Comparison of ENCODE assay signal across 18 mouse cellular contexts in the genomic region with DNA sequence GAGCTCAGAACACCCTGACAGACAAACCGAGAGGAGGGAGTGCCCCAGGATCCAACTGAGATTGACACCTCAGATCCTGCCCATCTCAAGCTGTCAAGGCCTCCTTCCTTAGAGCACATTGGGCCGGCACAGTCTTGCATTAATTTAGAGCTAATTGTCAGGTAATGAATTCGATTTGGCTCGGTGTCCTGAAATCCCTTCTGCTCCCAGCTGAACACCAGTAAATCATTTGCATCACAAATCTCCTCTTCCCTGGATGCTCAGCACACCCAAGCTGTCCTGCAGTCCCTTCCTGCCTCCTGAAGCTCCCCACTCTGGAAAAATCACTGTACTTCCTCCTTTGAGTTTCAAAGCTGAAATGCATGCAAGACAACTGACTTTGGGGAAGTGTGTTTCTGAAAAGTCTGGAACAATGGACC.
DNase-seq lines count a peak whose midpoint lies in the region; ATAC-seq lines count a peak whose summit lies in the region.
"Had no signal": no experiment of that assay in that cellular context is flagged by ENCODE, and none has a peak within 500 bp of the region (broad histone marks: within the 10 kb centered on the region; RNA-seq: fewer than 3 reads in every experiment).

No protein-coding gene starts in this region.

- peak overlapping the region; percentile 85 for H3K27ac ChIP-seq in forebrain, embryonic 13.5 days
- no peak overlapping the region for H3K27ac ChIP-seq in forebrain, embryonic 10.5 days
- H3K27ac ChIP-seq in midbrain, embryonic 12.5 days (replicated peaks), result no peak overlapping the region
- no peak overlapping the region for H3K27ac ChIP-seq in midbrain, embryonic 10.5 days (replicated peaks)
- H3K27ac ChIP-seq in forebrain, embryonic 15.5 days (replicated peaks), result peak overlapping the region; percentile 83
- H3K27ac ChIP-seq in midbrain, embryonic 16.5 days (ENCODE audit: low read length), result no peak overlapping the region
- H3K27ac ChIP-seq: liver, embryonic 12.5 days; lung, embryonic 15.5 days had no signal

- no peaks in the 10 kb centered on the region for H3K36me3 ChIP-seq in forebrain, embryonic 13.5 days (ENCODE audit: poor library complexity, severe bottlenecking)
- no peaks in the 10 kb centered on the region for H3K36me3 ChIP-seq in forebrain, embryonic 10.5 days (replicated peaks)
- no peaks in the 10 kb centered on the region for H3K36me3 ChIP-seq in midbrain, embryonic 12.5 days
- H3K36me3 ChIP-seq in midbrain, embryonic 10.5 days, result no peaks in the 10 kb centered on the region
- H3K36me3 ChIP-seq in forebrain, embryonic 15.5 days, result no peaks in the 10 kb centered on the region
- H3K36me3 ChIP-seq in midbrain, embryonic 16.5 days (ENCODE audit: control insufficient read depth, insufficient read depth, low read length), result no peaks in the 10 kb centered on the region
- H3K36me3 ChIP-seq: G1E; liver, embryonic 12.5 days; lung, embryonic 15.5 days had no signal

- DNase-seq in forebrain, embryonic 10.5 days (ENCODE audit: extremely low spot score, low spot score), result no peak
- no peak for DNase-seq in midbrain, embryonic 10.5 days (ENCODE audit: low spot score)
- DNase-seq in adrenal gland, adult 8-10 months, result no peak
- DNase-seq in urinary bladder, postnatal 25 days (ENCODE audit: low spot score), result no peak
- DNase-seq: adrenal gland, postnatal 14 days; cerebellum, postnatal 25 days; kidney, adult 18-20 months; kidney, postnatal 36 days; right cerebral cortex, adult 18-20 months; thymus, postnatal 4 days had no signal

- H3K4me3 ChIP-seq in forebrain, embryonic 13.5 days, result no peak overlapping the region
- no peak overlapping the region for H3K4me3 ChIP-seq in forebrain, embryonic 10.5 days
- H3K4me3 ChIP-seq in midbrain, embryonic 12.5 days, result no peak overlapping the region
- no peak overlapping the region for H3K4me3 ChIP-seq in midbrain, embryonic 10.5 days
- no peak overlapping the region for H3K4me3 ChIP-seq in forebrain, embryonic 15.5 days
- no peak overlapping the region for H3K4me3 ChIP-seq in midbrain, embryonic 16.5 days (ENCODE audit: low read depth, low read length)
- H3K4me3 ChIP-seq: erythroblast, embryonic 14.5 days; liver, embryonic 12.5 days; lung, embryonic 15.5 days had no signal

- no peaks in the 10 kb centered on the region for H3K27me3 ChIP-seq in forebrain, embryonic 13.5 days
- H3K27me3 ChIP-seq in forebrain, embryonic 10.5 days (ENCODE audit: poor library complexity, severe bottlenecking), result no peaks in the 10 kb centered on the region
- no peaks in the 10 kb centered on the region for H3K27me3 ChIP-seq in midbrain, embryonic 12.5 days
- no peaks in the 10 kb centered on the region for H3K27me3 ChIP-seq in midbrain, embryonic 10.5 days (ENCODE audit: low read depth, poor library complexity, severe bottlenecking)
- H3K27me3 ChIP-seq in forebrain, embryonic 15.5 days, result no peaks in the 10 kb centered on the region
- H3K27me3 ChIP-seq in midbrain, embryonic 16.5 days (ENCODE audit: control insufficient read depth, insufficient read depth, low read depth, low read length), result no peaks in the 10 kb centered on the region
- H3K27me3 ChIP-seq: liver, embryonic 12.5 days; lung, embryonic 15.5 days had no signal

- no peaks in the 10 kb centered on the region for H3K9me3 ChIP-seq in forebrain, embryonic 13.5 days (replicated peaks)
- H3K9me3 ChIP-seq in forebrain, embryonic 10.5 days, result no peaks in the 10 kb centered on the region
- H3K9me3 ChIP-seq in midbrain, embryonic 12.5 days, result no peaks in the 10 kb centered on the region
- H3K9me3 ChIP-seq in midbrain, embryonic 10.5 days (replicated peaks), result no peaks in the 10 kb centered on the region
- no peaks in the 10 kb centered on the region for H3K9me3 ChIP-seq in forebrain, embryonic 15.5 days
- H3K9me3 ChIP-seq in midbrain, embryonic 16.5 days (replicated peaks; ENCODE audit: control insufficient read depth, low read length, poor library complexity, severe bottlenecking), result no peaks in the 10 kb centered on the region
- H3K9me3 ChIP-seq: G1E; liver, embryonic 12.5 days; lung, embryonic 15.5 days had no signal

- peaks cover 22% of the 10 kb centered on the region for H3K4me1 ChIP-seq in forebrain, embryonic 13.5 days
- peaks cover 7% of the 10 kb centered on the region; the same call in 1 of the 2 replicates for H3K4me1 ChIP-seq in forebrain, embryonic 10.5 days
- H3K4me1 ChIP-seq in midbrain, embryonic 12.5 days, result peaks cover 13% of the 10 kb centered on the region; the same call in 1 of the 2 replicates
- peaks cover 11% of the 10 kb centered on the region for H3K4me1 ChIP-seq in midbrain, embryonic 10.5 days
- H3K4me1 ChIP-seq in forebrain, embryonic 15.5 days, result peaks cover 23% of the 10 kb centered on the region
- no peaks in the 10 kb centered on the region for H3K4me1 ChIP-seq in midbrain, embryonic 16.5 days (ENCODE audit: control insufficient read depth, insufficient read depth, low read length)
- H3K4me1 ChIP-seq: liver, embryonic 12.5 days; lung, embryonic 15.5 days had no signal

- peak; percentile 91 for ATAC-seq in forebrain, embryonic 13.5 days
- ATAC-seq in midbrain, embryonic 12.5 days (ENCODE audit: low FRiP score, low read depth), result peak; percentile 38; the same call in 1 of the 2 replicates
- peak; percentile 94 for ATAC-seq in forebrain, embryonic 15.5 days (replicated peaks)
- ATAC-seq in midbrain, embryonic 16.5 days, result 0 out of 2 replicates have a peak, but pooled peaks have one; percentile 39
- ATAC-seq: liver, embryonic 12.5 days had no signal

- H3K9ac ChIP-seq in forebrain, embryonic 13.5 days, result no peak overlapping the region
- no peak overlapping the region for H3K9ac ChIP-seq in midbrain, embryonic 12.5 days (replicated peaks)
- H3K9ac ChIP-seq in forebrain, embryonic 15.5 days (replicated peaks), result no peak overlapping the region
- no peak overlapping the region for H3K9ac ChIP-seq in midbrain, embryonic 16.5 days (ENCODE audit: low read depth, low read length)
- H3K9ac ChIP-seq: liver, embryonic 12.5 days; lung, embryonic 15.5 days had no signal

- no peak overlapping the region for H3K4me2 ChIP-seq in forebrain, embryonic 13.5 days
- H3K4me2 ChIP-seq in midbrain, embryonic 12.5 days (replicated peaks), result no peak overlapping the region
- H3K4me2 ChIP-seq in forebrain, embryonic 15.5 days (replicated peaks), result no peak overlapping the region
- no peak overlapping the region for H3K4me2 ChIP-seq in midbrain, embryonic 16.5 days (ENCODE audit: low read length)
- H3K4me2 ChIP-seq: liver, embryonic 12.5 days; lung, embryonic 15.5 days had no signal

- 1% methylated on average over 4 of the region's 4 CpGs for WGBS in forebrain, embryonic 13.5 days
- 20% methylated on average over 4 of the region's 4 CpGs for WGBS in forebrain, embryonic 10.5 days
- 11% methylated on average over 4 of the region's 4 CpGs for WGBS in midbrain, embryonic 12.5 days
- 26% methylated on average over 4 of the region's 4 CpGs for WGBS in midbrain, embryonic 10.5 days
- WGBS in forebrain, embryonic 15.5 days, result 4% methylated on average over 4 of the region's 4 CpGs
- 6% methylated on average over 4 of the region's 4 CpGs for WGBS in midbrain, embryonic 16.5 days

Comparison
In these comparisons a context has a peak if more than half of its experiments do, and no peak if none do; other contexts are left out.
1. H3K27ac ChIP-seq: peak in forebrain, embryonic 13.5 days (single experiment) and forebrain, embryonic 15.5 days (single experiment); none in forebrain, embryonic 10.5 days (single experiment), midbrain, embryonic 12.5 days (single experiment), midbrain, embryonic 10.5 days (single experiment) and midbrain, embryonic 16.5 days (single experiment).
2. ATAC-seq: peak in every context shown above with its lines; median percentile 94 in forebrain, embryonic 15.5 days; 91 in forebrain, embryonic 13.5 days; 39 in midbrain, embryonic 16.5 days; 38 in midbrain, embryonic 12.5 days.